Mouse (Mus musculus): Measurements from ENCODE around the gene Golm1.

DNA sequence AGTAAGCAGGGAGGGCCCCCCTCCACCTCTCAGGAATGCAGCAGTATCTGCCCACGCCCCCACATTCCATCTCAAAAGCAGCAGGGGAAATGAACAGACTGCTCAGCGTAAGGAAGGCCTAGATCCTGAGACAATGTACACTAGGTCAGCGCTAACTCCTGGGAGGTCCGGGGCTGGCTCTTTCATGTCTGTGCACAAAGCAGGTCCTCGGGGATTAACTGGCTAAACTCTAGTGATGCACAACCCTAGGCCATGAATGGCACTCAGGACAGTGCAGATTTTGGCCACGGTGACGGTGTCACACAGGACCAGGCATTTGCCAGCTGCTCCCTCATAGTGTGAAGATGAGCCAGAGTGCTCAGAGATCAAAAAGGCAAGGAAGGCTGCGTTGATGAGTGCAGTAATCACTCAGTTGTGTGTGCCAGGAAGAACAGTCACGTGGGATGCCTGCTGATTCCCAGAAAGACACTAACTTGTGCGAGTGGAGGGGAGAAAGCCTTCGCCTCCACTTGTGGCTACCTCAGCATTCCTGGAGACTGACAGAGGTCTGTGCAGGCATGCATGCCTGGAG lies 28.9 kb downstream of the Golm1 start:
- TF ChIP-seq MYOG (IDR thresholded peaks at IDR 0.05; ENCODE audit: control insufficient read depth, extremely low read depth, insufficient read length) (no peak), CTCF (IDR thresholded peaks at IDR 0.05; ENCODE audit: control insufficient read depth, insufficient read depth, insufficient read length) (no peak), USF1 (IDR thresholded peaks at IDR 0.05; ENCODE audit: low read depth) (peak; percentile 23), MAX (IDR thresholded peaks at IDR 0.05) (no peak), CEBPB (IDR thresholded peaks at IDR 0.05; ENCODE audit: low read depth) (no peak), MYOD1 (IDR thresholded peaks at IDR 0.05; ENCODE audit: control insufficient read depth, insufficient read length, low read depth) (no peak)
